Mouse (Mus musculus) bone marrow, adult 2 months (tissue): ENCODE measurements at regions not wholly inside any gene's neighbourhood (a gene's known extent, or its start where the extent isn't known, plus 50 kb on each side); places are given as distances from the start of the nearest gene placed in this dataset.

Experiments
- CTCF ChIP-seq: fragments of 200-500 bp; IDR thresholded peaks from 2 replicates; pipeline ENCODE4 v1.5.1; 2011; ENCODE audit warnings: low read length, control low read depth; ENCODE audit not compliant: control insufficient read depth, insufficient read depth
- POLR2A ChIP-seq: fragments of 200-500 bp; IDR thresholded peaks from 2 replicates; pipeline ENCODE4 v1.6.1; 2011; ENCODE audit warnings: low read depth, mild to moderate bottlenecking, control low read depth, low read length, borderline replicate concordance; ENCODE audit not compliant: control insufficient read depth

DNA sequence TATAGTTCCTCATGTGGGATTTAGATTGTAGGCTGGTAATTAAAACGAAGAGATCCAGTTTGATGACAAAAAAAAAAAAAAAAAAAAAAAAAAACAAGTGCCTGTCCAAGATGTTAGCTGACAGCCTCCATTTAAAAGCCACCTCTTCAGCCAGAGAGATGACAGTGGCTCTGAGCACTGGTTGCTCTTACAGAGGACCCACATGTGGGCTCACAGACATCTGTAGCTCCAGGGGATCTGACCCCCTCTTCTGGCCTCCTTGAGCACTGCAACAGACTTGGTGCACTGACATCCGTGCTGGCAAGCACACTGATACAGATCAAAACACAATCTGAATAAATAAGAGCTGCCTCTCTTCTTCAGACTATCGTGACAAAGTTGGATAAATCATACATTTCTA, 149.6 kb downstream of the B3glct start:
- TF ChIP-seq CTCF = no peak
- TF ChIP-seq POLR2A = no peak
